Mouse (Mus musculus): ENCODE data around the gene Dusp11. TPM values are rescaled to one million over a fixed set of nuclear protein-coding genes. Genes with fewer than 3 reads are reported as not detected.
"Not testable (repeated sequence)": the region's sequence is repeated elsewhere in the genome, so short reads cannot be mapped to it uniquely, and the experiment has no call there.

Dusp11 gene
- total RNA-seq, 2 experiments from 2014 or later, result 43.6 to 51.7 TPM

- peak; percentile 48 for DNase-seq (ENCODE audit: low spot score)
- intact Hi-C loops (cut with DNase I), result loop anchor here (10.0 kb wide), 2 partner anchors 250 to 320 kb away; partner anchors contain the start of gene Alms1
These were observed 56.8 kb downstream of the Dusp11 start, which contains the start of gene Nat8f4 for GRCm38 (mm10) chr6:85904642-85905061. TSS of gene Nat8f4 (minus strand) at chr6:85904884.

GRCm38 (mm10) chr6:85902303-85902702 is 59.2 kb downstream of the Dusp11 start:
- no peak for DNase-seq (ENCODE audit: low spot score)
- intact Hi-C loops (cut with DNase I), result loop anchor here (10.0 kb wide), 2 partner anchors 248 to 318 kb away; partner anchors contain the start of gene Alms1

GRCm38 (mm10) chr6:85898596-85899475 is 62.6 kb downstream of the Dusp11 start:
- DNase-seq (ENCODE audit: low spot score); intact Hi-C loops (cut with DNase I): not testable (repeated sequence)

- intact Hi-C loops (cut with DNase I), result loop anchor here (2.0 kb wide), 1 partner anchor 56 kb away; no protein-coding TSS in a partner anchor
- not testable (repeated sequence) for DNase-seq (ENCODE audit: low spot score)
These were observed 66.3 kb downstream of the Dusp11 start for GRCm38 (mm10) chr6:85895061-85895648.

Other genes starting within 250 kb of the Dusp11 start
- gene Nat8f7, start 248.5 kb downstream of the Dusp11 start, total RNA-seq (2021), result not detected
- gene Nat8f3, start 195.9 kb downstream of the Dusp11 start, total RNA-seq (2021), result under 1 TPM; 0.18 to 0.31 TPM
- not detected for gene Nat8f6, start 140.7 kb downstream of the Dusp11 start, total RNA-seq (2021)
- not detected for gene Nat8f5, start 140.7 kb downstream of the Dusp11 start, total RNA-seq (2021)
- not detected for gene Nat8, start 129.6 kb downstream of the Dusp11 start, total RNA-seq (2021)
- gene Nat8f2, start 92.5 kb downstream of the Dusp11 start, total RNA-seq (2021), result not detected
- under 1 TPM; 0.73 to 0.91 TPM for gene Nat8f4, start 56.8 kb downstream of the Dusp11 start, total RNA-seq (2021)
- gene Tprkb, start 49.8 kb downstream of the Dusp11 start, total RNA-seq (2021), result 10 to 100 TPM; 11.8 to 13.1 TPM
- 1 to 10 TPM; 2.0 to 3.9 TPM for gene Nat8f1, start 46.0 kb downstream of the Dusp11 start, total RNA-seq (2021)
- gene Figla, start 54.5 kb upstream of the Dusp11 start, total RNA-seq (2021), result not detected
- under 1 TPM; 0.29 to 0.31 TPM for gene Add2, start 67.0 kb upstream of the Dusp11 start, total RNA-seq (2021)
- 1 to 10 TPM; 1.6 to 1.7 TPM for gene Tgfa, start 233.6 kb upstream of the Dusp11 start, total RNA-seq (2021)

All from heart, postnatal 25 days (tissue).